Mouse (Mus musculus): ENCODE results near the gene Prdm10. TPM values are rescaled to one million over a fixed set of nuclear protein-coding genes. Genes with fewer than 3 reads are reported as not detected.

The Prdm10 gene
- 4.0 and 4.9 TPM in 2 replicates for polyA plus RNA-seq (2012; rRNA removed)
- polyA plus RNA-seq (2014; fragmentation: Nextera tagmentation; extraction: Ambion mirVana), result 2.3 and 2.7 TPM in 2 replicates

DNA sequence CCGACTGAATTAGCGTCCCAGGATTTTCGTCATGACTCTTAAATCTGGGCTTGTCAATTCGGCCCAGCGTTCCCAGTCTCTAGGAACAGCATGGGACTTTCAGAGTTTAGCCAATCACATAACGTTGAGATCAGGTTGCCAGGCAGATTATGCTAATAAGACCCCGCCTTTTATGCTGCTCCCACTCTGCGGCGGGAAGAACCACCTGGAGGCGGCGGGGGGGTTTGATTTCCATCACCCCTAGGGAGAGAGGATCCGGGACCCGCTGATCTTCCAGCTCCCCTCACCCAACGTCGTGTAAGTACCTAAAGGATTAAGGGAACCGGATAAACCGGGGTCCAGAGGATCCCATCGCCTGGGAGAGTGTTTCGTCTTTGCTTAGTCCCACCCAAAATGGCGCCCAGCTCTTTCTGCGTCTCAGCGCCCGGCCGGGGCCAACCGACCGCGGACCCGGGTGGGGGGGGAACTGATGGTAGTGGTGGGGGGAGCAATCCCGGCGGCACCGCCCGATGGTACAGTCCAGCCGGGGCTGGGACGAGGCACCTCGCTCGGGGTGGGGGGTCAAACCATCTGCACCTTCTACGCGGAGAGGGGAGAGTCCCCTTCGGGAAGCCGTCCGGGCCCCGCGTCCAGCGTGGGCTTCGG, at the start of gene Prdm10:
Gene Prdm10, plus strand, starts transcription at position 173 of the 645 bp plus-strand sequence.
- under 1% methylated on average over 43 of the region's 45 CpGs for WGBS (ENCODE audit: insufficient replicate concordance)
- Histone ChIP-seq H3K9ac (replicated peaks) (peak within 1 kb of the TSS; percentile 99), H3K4me2 (ENCODE audit: low read depth) (peak within 1 kb of the TSS; percentile 70), H3K27me3 (ENCODE audit: control insufficient read depth, insufficient read depth, low read length) (no peaks in the 10 kb centered on the region), H3K4me3 (ENCODE audit: insufficient read depth in 1 of 2, low read depth in 2 of 2, low read length in 2 of 2) (peak within 1 kb of the TSS; percentile 69 to 82), H3K27ac (peak within 1 kb of the TSS; percentile 95), H3K9me3 (ENCODE audit: control insufficient read depth, low read length) (no peaks in the 10 kb centered on the region), H3K36me3 (replicated peaks; ENCODE audit: control insufficient read depth, insufficient read depth, low read depth) (no peaks in the 10 kb centered on the region), H3K4me1 (replicated peaks; ENCODE audit: control insufficient read depth in 2 of 2, insufficient read depth in 2 of 2, low read length in 1 of 2) (peaks cover 26 to 41% of the 10 kb centered on the region in 2 experiments)
- ATAC-seq (ENCODE audit: insufficient read depth) (peak; percentile 87), DNase-seq (ENCODE audit: low read depth in 3 of 3, low spot score in 3 of 3) (peak; percentile 92 to 95 (median 92))
- peak; percentile 52; the same call in 1 of the 2 replicates for TF ChIP-seq EP300 (IDR thresholded peaks at IDR 0.05; ENCODE audit: low read depth)
- peak; percentile 26 for TF ChIP-seq CTCF (IDR thresholded peaks at IDR 0.05; ENCODE audit: low read depth)

DNA sequence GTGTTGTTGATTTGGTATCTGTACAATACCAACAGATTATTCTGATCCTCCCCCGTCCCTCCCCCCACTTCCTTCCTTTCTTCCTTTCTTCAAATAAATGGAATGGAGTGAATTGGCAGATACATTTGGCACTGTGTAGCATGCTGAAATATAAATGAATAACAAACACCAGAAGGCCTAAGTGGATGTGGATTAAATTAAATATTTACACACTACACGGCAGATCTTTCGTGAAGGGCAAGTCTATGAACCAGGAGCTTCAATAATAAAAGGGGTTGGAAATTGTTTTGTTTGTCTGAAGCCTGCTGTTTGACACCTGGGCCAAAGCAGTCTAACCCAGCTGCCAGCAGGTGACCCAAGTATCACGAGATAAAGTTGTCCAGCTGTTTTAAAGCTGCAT, 45.3 kb upstream of the Prdm10 start:
- TF ChIP-seq CTCF (IDR thresholded peaks at IDR 0.05; ENCODE audit: low read depth), result no peak
- TF ChIP-seq EP300 (IDR thresholded peaks at IDR 0.05; ENCODE audit: low read depth), result no peak
- Histone ChIP-seq H3K4me2 (ENCODE audit: low read depth) (no peak overlapping the region), H3K27ac (no peak overlapping the region), H3K4me1 (replicated peaks; ENCODE audit: control insufficient read depth in 2 of 2, insufficient read depth in 2 of 2, low read length in 1 of 2) (peaks cover 0 to 2% of the 10 kb centered on the region in 2 experiments; a peak in 1 of 4 replicates), H3K27me3 (ENCODE audit: control insufficient read depth, insufficient read depth, low read length) (no peaks in the 10 kb centered on the region), H3K9ac (replicated peaks) (no peak overlapping the region), H3K9me3 (ENCODE audit: control insufficient read depth, low read length) (no peaks in the 10 kb centered on the region), H3K4me3 (ENCODE audit: insufficient read depth in 1 of 2, low read depth in 2 of 2, low read length in 2 of 2) (no peak overlapping the region), H3K36me3 (replicated peaks; ENCODE audit: control insufficient read depth, insufficient read depth, low read depth) (no peaks in the 10 kb centered on the region)
- DNase-seq (ENCODE audit: low read depth in 3 of 3, low spot score in 3 of 3) (no peak), ATAC-seq (ENCODE audit: insufficient read depth) (no peak)
- WGBS (ENCODE audit: insufficient replicate concordance), result 55% methylated on average over 4 of the region's 4 CpGs

GRCm38 (mm10) chr9:31235489-31235888, 44.8 kb upstream of the Prdm10 start:
- Histone ChIP-seq H3K4me3 (ENCODE audit: insufficient read depth in 1 of 2, low read depth in 2 of 2, low read length in 2 of 2) (no peak overlapping the region), H3K9ac (replicated peaks) (no peak overlapping the region), H3K9me3 (ENCODE audit: control insufficient read depth, low read length) (no peaks in the 10 kb centered on the region), H3K4me2 (ENCODE audit: low read depth) (no peak overlapping the region), H3K36me3 (replicated peaks; ENCODE audit: control insufficient read depth, insufficient read depth, low read depth) (no peaks in the 10 kb centered on the region), H3K27me3 (ENCODE audit: control insufficient read depth, insufficient read depth, low read length) (no peaks in the 10 kb centered on the region), H3K4me1 (replicated peaks; ENCODE audit: control insufficient read depth in 2 of 2, insufficient read depth in 2 of 2, low read length in 1 of 2) (peaks cover 0 to 2% of the 10 kb centered on the region in 2 experiments; a peak in 1 of 4 replicates), H3K27ac (no peak overlapping the region)
- no peak for TF ChIP-seq CTCF (IDR thresholded peaks at IDR 0.05; ENCODE audit: low read depth)
- TF ChIP-seq EP300 (IDR thresholded peaks at IDR 0.05; ENCODE audit: low read depth), result no peak
- DNase-seq (ENCODE audit: low read depth in 3 of 3, low spot score in 3 of 3) (no peak), ATAC-seq (ENCODE audit: insufficient read depth) (no peak)
- 73% methylated on average over 9 of the region's 9 CpGs for WGBS (ENCODE audit: insufficient replicate concordance)

- Histone ChIP-seq H3K27ac (no peak overlapping the region), H3K4me3 (ENCODE audit: insufficient read depth in 1 of 2, low read depth in 2 of 2, low read length in 2 of 2) (no peak overlapping the region), H3K9ac (replicated peaks) (no peak overlapping the region), H3K27me3 (ENCODE audit: control insufficient read depth, insufficient read depth, low read length) (no peaks in the 10 kb centered on the region), H3K4me2 (ENCODE audit: low read depth) (no peak overlapping the region), H3K4me1 (replicated peaks; ENCODE audit: control insufficient read depth in 2 of 2, insufficient read depth in 2 of 2, low read length in 1 of 2) (peaks cover 0 to 2% of the 10 kb centered on the region in 2 experiments; a peak in 1 of 4 replicates), H3K9me3 (ENCODE audit: control insufficient read depth, low read length) (no peaks in the 10 kb centered on the region), H3K36me3 (replicated peaks; ENCODE audit: control insufficient read depth, insufficient read depth, low read depth) (no peaks in the 10 kb centered on the region)
- ATAC-seq (ENCODE audit: insufficient read depth), result no peak
- WGBS (ENCODE audit: insufficient replicate concordance), result 68% methylated on average over 5 of the region's 5 CpGs
- DNase-seq (ENCODE audit: low read depth in 3 of 3, low spot score in 3 of 3), result no peak
- no peak for TF ChIP-seq EP300 (IDR thresholded peaks at IDR 0.05; ENCODE audit: low read depth)
- no peak for TF ChIP-seq CTCF (IDR thresholded peaks at IDR 0.05; ENCODE audit: low read depth)
Measured at GRCm38 (mm10) chr9:31236079-31236478, 44.3 kb upstream of the Prdm10 start.

DNA sequence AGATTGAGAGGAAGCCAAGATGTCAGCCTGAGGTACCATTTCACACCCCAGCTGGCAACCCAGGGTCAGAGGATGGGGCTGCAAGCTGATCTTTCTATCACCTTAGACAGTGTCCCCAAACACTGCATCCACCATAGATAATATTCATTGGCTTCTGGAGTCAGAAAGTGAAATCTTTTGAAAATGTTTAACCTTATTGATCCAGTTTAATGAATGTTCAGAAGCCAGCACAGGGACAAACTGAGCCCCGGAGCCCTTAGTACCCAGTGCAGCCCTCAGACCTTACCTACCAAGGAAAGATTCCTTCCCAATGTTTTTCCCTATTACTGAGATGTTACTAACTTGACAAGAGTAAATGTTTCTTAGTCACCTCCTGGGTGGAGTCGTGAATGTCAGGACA, 41.8 kb upstream of the Prdm10 start:
- Histone ChIP-seq H3K4me1 (replicated peaks; ENCODE audit: control insufficient read depth in 2 of 2, insufficient read depth in 2 of 2, low read length in 1 of 2) (peaks cover 0 to 2% of the 10 kb centered on the region in 2 experiments; a peak in 1 of 4 replicates), H3K27me3 (ENCODE audit: control insufficient read depth, insufficient read depth, low read length) (no peaks in the 10 kb centered on the region), H3K9ac (replicated peaks) (no peak overlapping the region), H3K4me2 (ENCODE audit: low read depth) (no peak overlapping the region), H3K36me3 (replicated peaks; ENCODE audit: control insufficient read depth, insufficient read depth, low read depth) (no peaks in the 10 kb centered on the region), H3K4me3 (ENCODE audit: insufficient read depth in 1 of 2, low read depth in 2 of 2, low read length in 2 of 2) (no peak overlapping the region), H3K27ac (no peak overlapping the region), H3K9me3 (ENCODE audit: control insufficient read depth, low read length) (no peaks in the 10 kb centered on the region)
- ATAC-seq (ENCODE audit: insufficient read depth) (no peak), DNase-seq (ENCODE audit: low read depth in 3 of 3, low spot score in 3 of 3) (no peak)
- TF ChIP-seq CTCF (IDR thresholded peaks at IDR 0.05; ENCODE audit: low read depth) (no peak), EP300 (IDR thresholded peaks at IDR 0.05; ENCODE audit: low read depth) (no peak)
- WGBS (ENCODE audit: insufficient replicate concordance), result 46% methylated on average over 2 of the region's 2 CpGs
